Mouse (Mus musculus): ENCODE results near the gene Rcor1.

DNA sequence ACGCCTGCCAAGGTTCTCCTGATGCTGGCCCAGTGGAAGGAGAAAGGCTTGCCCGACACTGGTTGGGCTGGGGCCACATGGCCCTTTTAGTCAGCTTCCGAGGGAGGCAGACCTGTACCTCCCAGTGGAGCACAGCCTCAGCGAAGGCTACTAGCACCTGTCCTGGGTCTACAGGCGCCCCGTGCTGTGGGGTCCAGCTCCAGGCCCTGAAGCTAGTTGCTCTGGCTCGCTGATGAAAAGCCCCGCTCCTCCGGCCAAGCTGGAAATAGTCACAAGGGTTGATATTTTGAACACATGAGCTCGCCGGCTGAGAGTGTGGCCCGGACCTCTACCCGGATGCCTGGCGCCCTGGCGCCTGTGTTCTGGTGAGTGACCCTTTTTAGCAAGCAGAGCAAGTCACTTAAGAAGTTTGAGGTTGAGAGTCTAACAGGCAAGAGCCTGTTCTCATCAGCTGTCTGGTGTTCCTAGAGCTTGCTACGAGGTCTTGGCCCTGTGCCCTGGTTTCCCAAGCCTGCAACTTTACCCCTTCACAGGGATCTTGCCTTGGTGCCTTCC, 104.4 kb downstream of the Rcor1 start:
- no peak for TF ChIP-seq POLR2A (IDR thresholded peaks at IDR 0.05; ENCODE audit: control insufficient read depth, low read depth, low read length)
- no peak for TF ChIP-seq CTCF (IDR thresholded peaks at IDR 0.05; ENCODE audit: control insufficient read depth, insufficient read depth, insufficient replicate concordance, low read depth, low read length)

All from testis, adult 2 months (tissue).